Mouse (Mus musculus) myocyte (in vitro differentiated cells): ENCODE results near the gene Fam118a.

Source experiments
- E2F4 ChIP-seq: IDR thresholded peaks from one replicate; pipeline ENCODE4 v1.6.1; 2011; ENCODE audit warnings: mild to moderate bottlenecking, control low read depth, moderate library complexity; ENCODE audit not compliant: insufficient read depth
- MAX ChIP-seq: IDR thresholded peaks from one replicate; pipeline ENCODE4 v1.6.1; 2011; ENCODE audit warnings: low read depth, mild to moderate bottlenecking, control low read depth
- MYOD1 ChIP-seq, 3 experiments: IDR thresholded peaks; one replicate each; pipeline ENCODE4 v1.6.1; 2011; ENCODE audit warnings: control low read depth in 2 of 3, low read depth in 2 of 3, mild to moderate bottlenecking in 2 of 3, moderate library complexity in 1 of 3; ENCODE audit not compliant: insufficient read length in 2 of 3, control insufficient read depth in 1 of 3
- POLR2A ChIP-seq: IDR thresholded peaks from one replicate; pipeline ENCODE4 v1.6.1; 2011; ENCODE audit warnings: low read depth, mild to moderate bottlenecking, control low read depth, moderate library complexity; ENCODE audit not compliant: insufficient read length
- POLR2AphosphoS2 ChIP-seq: IDR thresholded peaks from one replicate; pipeline ENCODE4 v1.6.1; 2011; ENCODE audit warnings: low read depth, control low read depth; ENCODE audit not compliant: insufficient read length
- REST ChIP-seq: IDR thresholded peaks from one replicate; pipeline ENCODE4 v1.6.1; 2011; ENCODE audit warnings: mild to moderate bottlenecking, control low read depth, moderate library complexity; ENCODE audit not compliant: insufficient read depth, insufficient read length
- SRF ChIP-seq: IDR thresholded peaks from one replicate; pipeline ENCODE4 v1.6.1; 2011; ENCODE audit warnings: low read depth; ENCODE audit not compliant: control insufficient read depth, insufficient read length
- USF1 ChIP-seq: IDR thresholded peaks from one replicate; pipeline ENCODE4 v1.6.1; 2011; ENCODE audit warnings: low read depth, mild to moderate bottlenecking, control low read depth, moderate library complexity

DNA sequence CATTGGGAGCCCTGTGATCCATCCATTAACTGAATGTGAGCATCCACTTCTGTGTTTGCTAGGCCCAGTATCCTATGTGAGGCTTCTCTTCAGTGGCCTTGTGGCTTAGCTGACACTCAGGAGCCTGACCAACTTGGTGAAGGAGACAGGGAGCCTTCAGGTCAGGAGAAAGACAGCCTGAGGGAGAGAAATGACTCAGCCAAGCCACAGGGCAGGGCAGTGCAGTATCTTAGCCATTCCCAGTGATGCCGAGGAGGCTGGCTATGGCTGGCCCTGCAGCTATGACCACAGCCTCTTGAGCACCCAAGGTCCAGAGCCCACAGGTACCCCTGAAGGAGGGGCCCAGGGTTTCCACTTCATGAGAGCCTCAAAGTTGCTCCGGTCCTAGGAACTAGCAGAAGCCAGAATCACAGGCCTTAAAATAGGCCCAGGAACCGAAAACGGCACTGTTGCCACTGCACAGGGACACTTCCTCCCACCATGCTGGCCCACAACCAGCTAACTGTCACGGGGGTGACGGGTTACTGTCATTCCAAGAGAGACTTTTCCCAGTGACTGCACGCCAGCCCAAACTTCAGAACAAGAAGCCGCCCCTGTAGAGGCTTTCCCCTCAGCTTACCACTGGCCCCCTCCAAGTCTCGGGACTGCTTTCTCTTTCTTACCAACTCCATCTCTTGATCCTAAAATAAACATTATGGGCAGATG, 47.0 kb upstream of the Fam118a start:
- TF ChIP-seq POLR2A, result no peak
- TF ChIP-seq POLR2AphosphoS2, result no peak
- TF ChIP-seq USF1, result no peak
- TF ChIP-seq E2F4, result no peak
- TF ChIP-seq SRF, result no peak
- no peak for TF ChIP-seq REST
- TF ChIP-seq MAX, result no peak
- no peak for TF ChIP-seq MYOD1 (IDR thresholded peaks at IDR 0.05; ENCODE audit: control insufficient read depth in 1 of 3, insufficient read length in 2 of 3, low read depth in 2 of 3)
